Mouse (Mus musculus): ENCODE measurements around the gene Nkain2. TPM values are rescaled to one million over a fixed set of nuclear protein-coding genes. Genes with fewer than 3 reads are reported as not detected.

The Nkain2 gene
- polyA plus RNA-seq, 1 experiment from 2014 or later: 2.3 TPM

GRCm38 (mm10) chr10:32494591-32495182 lies 395.6 kb downstream of the Nkain2 start:
- no peak overlapping the region for H3K9ac ChIP-seq (ENCODE audit: low read length)
- DNase-seq (ENCODE audit: low spot score) (no peak), ATAC-seq (replicated peaks; ENCODE audit: low FRiP score, low TSS enrichment, low read depth) (no peak)
- no peak overlapping the region for H3K4me2 ChIP-seq (ENCODE audit: low read length)
- no peak overlapping the region for H3K4me3 ChIP-seq (ENCODE audit: low read depth, low read length)
- H3K9me3 ChIP-seq (ENCODE audit: control insufficient read depth, low read length): no peaks in the 10 kb centered on the region
- WGBS: 52% methylated on average over 1 of the region's 1 CpGs
- no peaks in the 10 kb centered on the region for H3K4me1 ChIP-seq (replicated peaks; ENCODE audit: control insufficient read depth, insufficient read depth, low read length)
- H3K27me3 ChIP-seq (replicated peaks; ENCODE audit: control insufficient read depth, insufficient read depth, low read length): no peaks in the 10 kb centered on the region
- H3K27ac ChIP-seq (ENCODE audit: low read depth): no peak overlapping the region
- no peaks in the 10 kb centered on the region for H3K36me3 ChIP-seq (ENCODE audit: control insufficient read depth, insufficient read depth, low read length)

GRCm38 (mm10) chr10:32493600-32493999 lies 396.7 kb downstream of the Nkain2 start:
- 61% methylated on average over 1 of the region's 1 CpGs for WGBS

GRCm38 (mm10) chr10:32462726-32463125 lies 427.5 kb downstream of the Nkain2 start:
- no peak for ATAC-seq (replicated peaks; ENCODE audit: low FRiP score, low TSS enrichment, low read depth)

More at GRCm38 (mm10) chr10:32493600-32493999, 396.7 kb downstream of the Nkain2 start:
- H3K27me3 ChIP-seq (replicated peaks; ENCODE audit: control insufficient read depth, insufficient read depth, low read length): no peaks in the 10 kb centered on the region
- no peak overlapping the region for H3K27ac ChIP-seq (ENCODE audit: low read depth)
- no peak overlapping the region for H3K9ac ChIP-seq (ENCODE audit: low read length)
- no peaks in the 10 kb centered on the region for H3K9me3 ChIP-seq (ENCODE audit: control insufficient read depth, low read length)
- no peaks in the 10 kb centered on the region for H3K36me3 ChIP-seq (ENCODE audit: control insufficient read depth, insufficient read depth, low read length)
- H3K4me2 ChIP-seq (ENCODE audit: low read length): no peak overlapping the region
- no peak for ATAC-seq (replicated peaks; ENCODE audit: low FRiP score, low TSS enrichment, low read depth)
- H3K4me3 ChIP-seq (ENCODE audit: low read depth, low read length): no peak overlapping the region
- no peaks in the 10 kb centered on the region for H3K4me1 ChIP-seq (replicated peaks; ENCODE audit: control insufficient read depth, insufficient read depth, low read length)
- no peak for DNase-seq (ENCODE audit: low spot score)

GRCm38 (mm10) chr10:32439932-32440519 lies 450.2 kb downstream of the Nkain2 start:
- DNase-seq (ENCODE audit: low spot score) (no peak), ATAC-seq (replicated peaks; ENCODE audit: low FRiP score, low TSS enrichment, low read depth) (no peak)
- Histone ChIP-seq H3K27me3 (replicated peaks; ENCODE audit: control insufficient read depth, insufficient read depth, low read length) (no peaks in the 10 kb centered on the region), H3K4me1 (replicated peaks; ENCODE audit: control insufficient read depth, insufficient read depth, low read length) (no peaks in the 10 kb centered on the region), H3K9me3 (ENCODE audit: control insufficient read depth, low read length) (no peaks in the 10 kb centered on the region), H3K27ac (ENCODE audit: low read depth) (no peak overlapping the region), H3K36me3 (ENCODE audit: control insufficient read depth, insufficient read depth, low read length) (no peaks in the 10 kb centered on the region), H3K4me3 (ENCODE audit: low read depth, low read length) (no peak overlapping the region), H3K9ac (ENCODE audit: low read length) (no peak overlapping the region), H3K4me2 (ENCODE audit: low read length) (no peak overlapping the region)
- 71% methylated on average over 3 of the region's 3 CpGs for WGBS

More at GRCm38 (mm10) chr10:32462726-32463125, 427.5 kb downstream of the Nkain2 start:
- Histone ChIP-seq H3K9ac (ENCODE audit: low read length) (no peak overlapping the region), H3K36me3 (ENCODE audit: control insufficient read depth, insufficient read depth, low read length) (no peaks in the 10 kb centered on the region), H3K4me2 (ENCODE audit: low read length) (no peak overlapping the region), H3K27ac (ENCODE audit: low read depth) (no peak overlapping the region), H3K9me3 (ENCODE audit: control insufficient read depth, low read length) (no peaks in the 10 kb centered on the region), H3K4me1 (replicated peaks; ENCODE audit: control insufficient read depth, insufficient read depth, low read length) (no peaks in the 10 kb centered on the region), H3K4me3 (ENCODE audit: low read depth, low read length) (no peak overlapping the region), H3K27me3 (replicated peaks; ENCODE audit: control insufficient read depth, insufficient read depth, low read length) (no peaks in the 10 kb centered on the region)
- WGBS: 82% methylated on average over 2 of the region's 2 CpGs
- DNase-seq (ENCODE audit: low spot score): no peak

GRCm38 (mm10) chr10:32414228-32414627 lies 476.0 kb downstream of the Nkain2 start:
- Histone ChIP-seq H3K4me2 (ENCODE audit: low read length) (no peak overlapping the region), H3K4me3 (ENCODE audit: low read depth, low read length) (no peak overlapping the region), H3K9me3 (ENCODE audit: control insufficient read depth, low read length) (no peaks in the 10 kb centered on the region), H3K36me3 (ENCODE audit: control insufficient read depth, insufficient read depth, low read length) (no peaks in the 10 kb centered on the region), H3K27ac (ENCODE audit: low read depth) (no peak overlapping the region), H3K9ac (ENCODE audit: low read length) (no peak overlapping the region), H3K4me1 (replicated peaks; ENCODE audit: control insufficient read depth, insufficient read depth, low read length) (no peaks in the 10 kb centered on the region), H3K27me3 (replicated peaks; ENCODE audit: control insufficient read depth, insufficient read depth, low read length) (no peaks in the 10 kb centered on the region)
- DNase-seq (ENCODE audit: low spot score) (no peak), ATAC-seq (replicated peaks; ENCODE audit: low FRiP score, low TSS enrichment, low read depth) (no peak)

- Histone ChIP-seq H3K36me3 (ENCODE audit: control insufficient read depth, insufficient read depth, low read length) (no peaks in the 10 kb centered on the region), H3K4me2 (ENCODE audit: low read length) (no peak overlapping the region), H3K9me3 (ENCODE audit: control insufficient read depth, low read length) (no peaks in the 10 kb centered on the region), H3K4me1 (replicated peaks; ENCODE audit: control insufficient read depth, insufficient read depth, low read length) (no peaks in the 10 kb centered on the region), H3K27ac (ENCODE audit: low read depth) (no peak overlapping the region), H3K9ac (ENCODE audit: low read length) (no peak overlapping the region), H3K4me3 (ENCODE audit: low read depth, low read length) (no peak overlapping the region), H3K27me3 (replicated peaks; ENCODE audit: control insufficient read depth, insufficient read depth, low read length) (no peaks in the 10 kb centered on the region)
- 72% methylated on average over 2 of the region's 2 CpGs for WGBS
- DNase-seq (ENCODE audit: low spot score) (no peak), ATAC-seq (replicated peaks; ENCODE audit: low FRiP score, low TSS enrichment, low read depth) (no peak)
Measured at GRCm38 (mm10) chr10:32411331-32411730, 478.9 kb downstream of the Nkain2 start.

- Histone ChIP-seq H3K9me3 (ENCODE audit: control insufficient read depth, low read length) (no peaks in the 10 kb centered on the region), H3K9ac (ENCODE audit: low read length) (no peak overlapping the region), H3K4me1 (replicated peaks; ENCODE audit: control insufficient read depth, insufficient read depth, low read length) (no peaks in the 10 kb centered on the region), H3K27me3 (replicated peaks; ENCODE audit: control insufficient read depth, insufficient read depth, low read length) (no peaks in the 10 kb centered on the region), H3K27ac (ENCODE audit: low read depth) (no peak overlapping the region), H3K4me3 (ENCODE audit: low read depth, low read length) (no peak overlapping the region), H3K36me3 (ENCODE audit: control insufficient read depth, insufficient read depth, low read length) (no peaks in the 10 kb centered on the region), H3K4me2 (ENCODE audit: low read length) (no peak overlapping the region)
- no peak for ATAC-seq (replicated peaks; ENCODE audit: low FRiP score, low TSS enrichment, low read depth)
- no peak for DNase-seq (ENCODE audit: low spot score)
- 80% methylated on average over 1 of the region's 1 CpGs for WGBS
Measured at GRCm38 (mm10) chr10:32400961-32401360, 489.3 kb downstream of the Nkain2 start.

GRCm38 (mm10) chr10:32393859-32394521 lies 496.3 kb downstream of the Nkain2 start:
- 79% methylated on average over 1 of the region's 1 CpGs for WGBS
- no peaks in the 10 kb centered on the region for H3K9me3 ChIP-seq (ENCODE audit: control insufficient read depth, low read length)
- no peaks in the 10 kb centered on the region for H3K36me3 ChIP-seq (ENCODE audit: control insufficient read depth, insufficient read depth, low read length)
- no peak overlapping the region for H3K4me3 ChIP-seq (ENCODE audit: low read depth, low read length)
- H3K9ac ChIP-seq (ENCODE audit: low read length): no peak overlapping the region
- no peak for ATAC-seq (replicated peaks; ENCODE audit: low FRiP score, low TSS enrichment, low read depth)
- DNase-seq (ENCODE audit: low spot score): no peak
- H3K4me1 ChIP-seq (replicated peaks; ENCODE audit: control insufficient read depth, insufficient read depth, low read length): no peaks in the 10 kb centered on the region
- H3K4me2 ChIP-seq (ENCODE audit: low read length): no peak overlapping the region
- no peak overlapping the region for H3K27ac ChIP-seq (ENCODE audit: low read depth)
- H3K27me3 ChIP-seq (replicated peaks; ENCODE audit: control insufficient read depth, insufficient read depth, low read length): no peaks in the 10 kb centered on the region

- ATAC-seq (replicated peaks; ENCODE audit: low FRiP score, low TSS enrichment, low read depth) (no peak), DNase-seq (ENCODE audit: low spot score) (no peak)
- Histone ChIP-seq H3K9ac (ENCODE audit: low read length) (no peak overlapping the region), H3K9me3 (ENCODE audit: control insufficient read depth, low read length) (no peaks in the 10 kb centered on the region), H3K4me3 (ENCODE audit: low read depth, low read length) (no peak overlapping the region), H3K27ac (ENCODE audit: low read depth) (no peak overlapping the region), H3K27me3 (replicated peaks; ENCODE audit: control insufficient read depth, insufficient read depth, low read length) (no peaks in the 10 kb centered on the region), H3K36me3 (ENCODE audit: control insufficient read depth, insufficient read depth, low read length) (no peaks in the 10 kb centered on the region), H3K4me1 (replicated peaks; ENCODE audit: control insufficient read depth, insufficient read depth, low read length) (no peaks in the 10 kb centered on the region), H3K4me2 (ENCODE audit: low read length) (no peak overlapping the region)
- WGBS: 91% methylated on average over 1 of the region's 1 CpGs
Measured at GRCm38 (mm10) chr10:32393326-32393725, 496.9 kb downstream of the Nkain2 start.

Measured in intestine, embryonic 14.5 days (tissue).